Mouse (Mus musculus): ENCODE measurements around the gene Oaz1. TPM values are rescaled to one million over a fixed set of nuclear protein-coding genes. Genes with fewer than 3 reads are reported as not detected.

Gene Oaz1
- polyA plus RNA-seq, 1 experiment from 2014 or later: 1,393 TPM

- Histone ChIP-seq H3K9me3 (no peaks in the 10 kb centered on the region), H3K4me2 (replicated peaks) (peak within 1 kb of the TSS; percentile 83), H3K27ac (no peak within 1 kb of the TSS), H3K36me3 (no peaks in the 10 kb centered on the region), H3K27me3 (replicated peaks) (peaks cover 47% of the 10 kb centered on the region), H3K4me3 (replicated peaks) (peak within 1 kb of the TSS; percentile 41), H3K4me1 (replicated peaks) (peaks cover 10% of the 10 kb centered on the region; the same call in 1 of the 2 replicates), H3K9ac (peak within 1 kb of the TSS; percentile 45)
- no peak; the same call in 1 of the 2 replicates for ATAC-seq
- 5% methylated on average over 38 of the region's 51 CpGs for whole genome bisulfite sequencing
Measured at GRCm38 (mm10) chr10:80843931-80844547, 17.6 kb downstream of the Oaz1 start, which contains the start of gene Lingo3. Gene Lingo3, minus strand, starts transcription at chr10:80844039.

- Histone ChIP-seq H3K27ac (no peak overlapping the region), H3K4me3 (replicated peaks) (no peak overlapping the region), H3K4me2 (replicated peaks) (no peak overlapping the region), H3K27me3 (replicated peaks) (peaks cover 47% of the 10 kb centered on the region), H3K4me1 (replicated peaks) (peaks cover 10% of the 10 kb centered on the region; the same call in 1 of the 2 replicates), H3K9me3 (no peaks in the 10 kb centered on the region), H3K9ac (no peak overlapping the region), H3K36me3 (peaks cover under 1% of the 10 kb centered on the region; the same call in 1 of the 2 replicates)
- 65% methylated on average over 8 of the region's 8 CpGs for WGBS
- ATAC-seq: no peak
Measured at GRCm38 (mm10) chr10:80845055-80845693, 18.7 kb downstream of the Oaz1 start.

- ATAC-seq: no peak
- H3K9me3 ChIP-seq: no peaks in the 10 kb centered on the region
- no peak overlapping the region for H3K9ac ChIP-seq
- no peak overlapping the region for H3K4me3 ChIP-seq (replicated peaks)
- H3K36me3 ChIP-seq: peaks cover 3% of the 10 kb centered on the region; the same call in 1 of the 2 replicates
- 74% methylated on average over 12 of the region's 12 CpGs for WGBS
- peaks cover 44% of the 10 kb centered on the region for H3K27me3 ChIP-seq (replicated peaks)
- H3K4me2 ChIP-seq (replicated peaks): no peak overlapping the region
- peaks cover 10% of the 10 kb centered on the region; the same call in 1 of the 2 replicates for H3K4me1 ChIP-seq (replicated peaks)
- H3K27ac ChIP-seq: no peak overlapping the region
Measured at GRCm38 (mm10) chr10:80845732-80846131, 19.3 kb downstream of the Oaz1 start.

GRCm38 (mm10) chr10:80848571-80848970 is 22.1 kb downstream of the Oaz1 start:
- H3K9ac ChIP-seq: no peak overlapping the region

GRCm38 (mm10) chr10:80854913-80855748 is 28.7 kb downstream of the Oaz1 start, which contains the start of the genes Lsm7 and Sppl2b:
Gene Lsm7, minus strand, starts transcription at chr10:80855209.
Gene Sppl2b, plus strand, starts transcription at chr10:80855275.
- peak; percentile 87 for ATAC-seq
- Histone ChIP-seq H3K4me1 (replicated peaks) (peaks cover 40% of the 10 kb centered on the region), H3K9ac (peak within 1 kb of the TSS; percentile 85), H3K36me3 (peaks cover 19% of the 10 kb centered on the region), H3K9me3 (no peaks in the 10 kb centered on the region), H3K27me3 (replicated peaks) (no peaks in the 10 kb centered on the region), H3K4me2 (replicated peaks) (peak within 1 kb of the TSS; percentile 98), H3K27ac (peak within 1 kb of the TSS; percentile 15; the same call in 1 of the 2 replicates), H3K4me3 (replicated peaks) (peak within 1 kb of the TSS; percentile 94)
- WGBS: under 1% methylated on average over 81 of the region's 81 CpGs

More at GRCm38 (mm10) chr10:80848571-80848970, 22.1 kb downstream of the Oaz1 start:
- 15% methylated on average over 10 of the region's 10 CpGs for WGBS
- Histone ChIP-seq H3K4me2 (replicated peaks) (no peak overlapping the region), H3K27me3 (replicated peaks) (peaks cover 20% of the 10 kb centered on the region), H3K36me3 (peaks cover 19% of the 10 kb centered on the region), H3K9me3 (no peaks in the 10 kb centered on the region), H3K4me1 (replicated peaks) (peaks cover 13% of the 10 kb centered on the region), H3K4me3 (replicated peaks) (no peak overlapping the region), H3K27ac (no peak overlapping the region)
- peak; percentile 73 for ATAC-seq

GRCm38 (mm10) chr10:80855749-80856073 is 29.3 kb downstream of the Oaz1 start:
- Histone ChIP-seq H3K4me3 (replicated peaks) (peak overlapping the region; percentile 94), H3K9ac (peak overlapping the region; percentile 85), H3K27me3 (replicated peaks) (no peaks in the 10 kb centered on the region), H3K27ac (0 out of 2 replicates have a peak overlapping the region, but pooled peaks have one; percentile 13), H3K36me3 (peaks cover 16% of the 10 kb centered on the region), H3K4me1 (replicated peaks) (peaks cover 40% of the 10 kb centered on the region), H3K9me3 (no peaks in the 10 kb centered on the region), H3K4me2 (replicated peaks) (peak overlapping the region; percentile 98)
- ATAC-seq: no peak
- 17% methylated on average over 11 of the region's 11 CpGs for WGBS

- Histone ChIP-seq H3K36me3 (peaks cover 16% of the 10 kb centered on the region), H3K4me3 (replicated peaks) (peak overlapping the region; percentile 94; the same call in 1 of the 2 replicates), H3K9me3 (no peaks in the 10 kb centered on the region), H3K9ac (peak overlapping the region; percentile 18; the same call in 1 of the 2 replicates), H3K27ac (no peak overlapping the region), H3K27me3 (replicated peaks) (no peaks in the 10 kb centered on the region), H3K4me2 (replicated peaks) (peak overlapping the region; percentile 98), H3K4me1 (replicated peaks) (peaks cover 40% of the 10 kb centered on the region)
- WGBS: 67% methylated on average over 3 of the region's 3 CpGs
- ATAC-seq: no peak
Measured at GRCm38 (mm10) chr10:80856267-80856666, 29.8 kb downstream of the Oaz1 start.

- peaks cover 40% of the 10 kb centered on the region for H3K4me1 ChIP-seq (replicated peaks)
- no peak overlapping the region for H3K4me3 ChIP-seq (replicated peaks)
- H3K4me2 ChIP-seq (replicated peaks): peak overlapping the region; percentile 98
- 0 out of 2 replicates have a peak, but pooled peaks have one; percentile 23 for ATAC-seq
- no peaks in the 10 kb centered on the region for H3K27me3 ChIP-seq (replicated peaks)
- H3K9me3 ChIP-seq: no peaks in the 10 kb centered on the region
- no peak overlapping the region for H3K9ac ChIP-seq
- H3K27ac ChIP-seq: 0 out of 2 replicates have a peak overlapping the region, but pooled peaks have one; percentile 6
- 57% methylated on average over 5 of the region's 5 CpGs for WGBS
- H3K36me3 ChIP-seq: peaks cover 13% of the 10 kb centered on the region
Measured at GRCm38 (mm10) chr10:80856908-80857307, 30.5 kb downstream of the Oaz1 start.

- Histone ChIP-seq H3K9ac (no peak overlapping the region), H3K9me3 (no peaks in the 10 kb centered on the region), H3K4me1 (replicated peaks) (peaks cover 40% of the 10 kb centered on the region), H3K4me3 (replicated peaks) (no peak overlapping the region), H3K27me3 (replicated peaks) (no peaks in the 10 kb centered on the region), H3K27ac (no peak overlapping the region), H3K36me3 (peaks cover 9% of the 10 kb centered on the region), H3K4me2 (replicated peaks) (no peak overlapping the region)
- WGBS: 61% methylated on average over 8 of the region's 8 CpGs
- ATAC-seq: no peak
Measured at GRCm38 (mm10) chr10:80857386-80857785, 30.9 kb downstream of the Oaz1 start.

- no peaks in the 10 kb centered on the region for H3K27me3 ChIP-seq (replicated peaks)
- no peak overlapping the region for H3K27ac ChIP-seq
- no peak overlapping the region for H3K4me3 ChIP-seq (replicated peaks)
- H3K4me2 ChIP-seq (replicated peaks): no peak overlapping the region
- H3K9me3 ChIP-seq: no peaks in the 10 kb centered on the region
- 68% methylated on average over 3 of the region's 3 CpGs for WGBS
- H3K9ac ChIP-seq: no peak overlapping the region
- peaks cover 12% of the 10 kb centered on the region; the same call in 1 of the 2 replicates for H3K36me3 ChIP-seq
- peaks cover 40% of the 10 kb centered on the region for H3K4me1 ChIP-seq (replicated peaks)
- peak; percentile 7; the same call in 1 of the 2 replicates for ATAC-seq
Measured at GRCm38 (mm10) chr10:80857848-80858247, 31.4 kb downstream of the Oaz1 start.

- H3K27me3 ChIP-seq (replicated peaks): no peaks in the 10 kb centered on the region
- peak; percentile 15; the same call in 1 of the 2 replicates for ATAC-seq
- peaks cover 36% of the 10 kb centered on the region for H3K4me1 ChIP-seq (replicated peaks)
- H3K9ac ChIP-seq: no peak overlapping the region
- H3K4me3 ChIP-seq (replicated peaks): no peak overlapping the region
- no peaks in the 10 kb centered on the region for H3K9me3 ChIP-seq
- H3K27ac ChIP-seq: no peak overlapping the region
- no peak overlapping the region for H3K4me2 ChIP-seq (replicated peaks)
- H3K36me3 ChIP-seq: peaks cover 12% of the 10 kb centered on the region; the same call in 1 of the 2 replicates
- 68% methylated on average over 7 of the region's 7 CpGs for WGBS
Measured at GRCm38 (mm10) chr10:80858350-80858935, 32.0 kb downstream of the Oaz1 start.
